Mouse (Mus musculus): ENCODE data around the gene Ppp4r1.
A peak's percentile ranks its signal among the peaks of the same experiment; 100 is the strongest.

Gene Ppp4r1

DNA sequence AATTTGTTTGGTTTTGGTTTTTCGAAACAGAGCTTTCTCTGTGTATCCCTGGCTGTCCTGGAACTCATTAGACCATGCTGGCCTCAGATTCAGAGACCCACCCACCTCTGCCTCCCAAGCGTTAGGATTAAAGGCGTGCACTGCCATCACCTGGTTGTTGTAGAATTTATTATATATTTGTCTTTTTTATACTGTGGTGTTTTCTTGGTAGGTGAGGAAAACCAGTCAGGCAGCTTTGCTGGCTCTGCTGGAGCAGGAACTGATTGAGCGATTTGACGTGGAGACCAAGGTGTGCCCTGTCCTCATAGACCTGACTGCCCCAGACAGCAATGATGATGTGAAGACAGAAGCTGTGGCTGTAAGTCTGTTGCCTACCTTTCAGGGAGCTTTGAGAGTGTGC lies 28.7 kb downstream of the Ppp4r1 start:
- no peak for DNase-seq

DNA sequence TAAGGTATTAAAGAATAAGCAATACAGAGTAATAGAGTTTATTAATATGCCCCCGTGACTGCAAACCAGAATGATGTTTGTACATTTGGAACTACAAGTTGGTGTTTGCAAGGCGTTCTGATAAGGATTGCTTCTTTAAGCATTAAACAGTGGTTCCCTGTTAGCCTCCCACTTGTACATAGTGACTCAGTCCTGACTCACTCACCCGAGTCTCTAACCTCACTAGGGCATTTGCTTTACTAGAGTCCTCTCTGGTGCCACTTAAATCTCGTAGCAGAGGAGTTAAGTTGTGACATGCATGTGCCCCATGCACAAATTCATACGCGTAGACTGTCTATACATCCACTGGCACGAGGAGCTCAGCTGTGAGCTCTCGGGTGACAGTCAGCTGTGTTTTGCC lies 31.4 kb downstream of the Ppp4r1 start:
- DNase-seq, result no peak

DNA sequence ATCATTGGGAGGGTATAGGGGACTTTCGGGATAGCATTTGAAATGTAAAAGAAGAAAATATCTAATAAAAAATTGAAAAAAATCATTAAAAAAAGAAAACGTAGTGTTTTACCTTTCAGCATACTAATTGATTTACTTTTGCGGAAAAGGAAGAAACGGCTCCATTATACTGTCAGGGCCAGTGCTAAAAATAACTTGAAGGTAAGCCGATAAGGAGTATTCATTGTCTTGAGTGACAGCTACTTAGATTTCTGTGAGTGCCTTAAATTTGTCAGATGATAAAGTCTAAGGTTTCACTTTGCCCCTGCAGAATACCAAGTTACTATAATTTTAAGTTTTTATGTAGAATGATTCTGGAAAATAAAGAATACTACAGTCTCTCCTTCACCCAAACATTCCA lies 37.8 kb downstream of the Ppp4r1 start:
- DNase-seq, result no peak

DNA sequence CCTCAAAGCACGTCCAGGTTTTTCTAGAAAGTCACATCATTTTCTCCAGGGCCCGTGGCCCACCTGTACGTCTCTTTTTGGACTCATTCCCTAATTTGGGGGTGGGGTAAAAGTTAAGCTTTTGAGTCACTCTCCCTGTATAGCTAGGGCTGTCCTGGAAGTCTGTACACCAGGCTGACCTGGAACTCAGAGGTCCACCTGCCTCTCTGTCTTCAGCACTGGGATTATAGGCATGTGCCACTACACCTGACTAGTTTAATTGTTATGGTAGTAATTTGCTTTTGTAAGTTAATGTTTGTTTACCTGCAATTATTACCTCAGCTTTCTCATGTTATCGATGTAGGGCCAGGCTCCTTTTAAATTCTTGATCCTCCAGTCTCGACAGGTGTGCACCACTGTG lies 40.0 kb downstream of the Ppp4r1 start:
- no peak for DNase-seq

DNA sequence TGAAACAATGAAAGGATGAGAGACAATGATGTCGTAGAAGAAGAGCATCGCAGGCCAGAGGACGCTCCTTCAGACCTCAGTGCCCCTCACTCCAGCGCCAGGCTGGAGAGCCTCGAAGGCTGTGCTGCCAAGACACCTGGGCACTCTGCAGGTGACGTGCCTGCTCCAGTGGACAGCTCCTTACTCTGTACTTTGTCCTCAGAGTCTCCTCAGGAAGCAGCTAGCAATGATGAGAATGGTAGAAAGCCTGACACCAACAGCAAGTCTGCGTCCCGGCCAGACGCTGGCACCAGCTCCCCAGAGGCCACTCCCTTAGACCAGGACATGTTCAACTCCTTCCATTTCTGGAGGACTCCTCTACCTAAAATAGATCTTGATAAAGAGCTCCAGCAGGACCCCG lies 41.9 kb downstream of the Ppp4r1 start:
- DNase-seq, result no peak

DNA sequence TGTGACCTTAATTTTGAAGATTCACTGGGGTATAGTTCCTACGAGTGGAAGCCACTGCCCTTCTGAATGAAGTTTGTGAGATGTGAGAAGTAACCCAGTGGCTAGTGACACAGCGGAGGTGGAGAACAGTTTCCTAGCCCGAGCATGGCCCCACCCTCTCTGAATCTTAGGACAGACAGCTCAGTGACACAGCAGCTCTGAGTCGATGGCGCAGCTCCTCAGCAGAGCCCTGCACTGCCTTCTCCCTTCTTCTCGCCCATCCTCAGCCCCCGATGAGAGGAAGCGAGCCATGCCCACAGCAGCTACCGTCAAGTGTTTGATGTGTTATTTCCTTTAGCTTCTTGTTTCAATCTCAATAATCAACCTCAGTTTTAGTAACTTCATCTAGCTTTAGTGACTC lies 43.9 kb downstream of the Ppp4r1 start:
- no peak for DNase-seq

DNA sequence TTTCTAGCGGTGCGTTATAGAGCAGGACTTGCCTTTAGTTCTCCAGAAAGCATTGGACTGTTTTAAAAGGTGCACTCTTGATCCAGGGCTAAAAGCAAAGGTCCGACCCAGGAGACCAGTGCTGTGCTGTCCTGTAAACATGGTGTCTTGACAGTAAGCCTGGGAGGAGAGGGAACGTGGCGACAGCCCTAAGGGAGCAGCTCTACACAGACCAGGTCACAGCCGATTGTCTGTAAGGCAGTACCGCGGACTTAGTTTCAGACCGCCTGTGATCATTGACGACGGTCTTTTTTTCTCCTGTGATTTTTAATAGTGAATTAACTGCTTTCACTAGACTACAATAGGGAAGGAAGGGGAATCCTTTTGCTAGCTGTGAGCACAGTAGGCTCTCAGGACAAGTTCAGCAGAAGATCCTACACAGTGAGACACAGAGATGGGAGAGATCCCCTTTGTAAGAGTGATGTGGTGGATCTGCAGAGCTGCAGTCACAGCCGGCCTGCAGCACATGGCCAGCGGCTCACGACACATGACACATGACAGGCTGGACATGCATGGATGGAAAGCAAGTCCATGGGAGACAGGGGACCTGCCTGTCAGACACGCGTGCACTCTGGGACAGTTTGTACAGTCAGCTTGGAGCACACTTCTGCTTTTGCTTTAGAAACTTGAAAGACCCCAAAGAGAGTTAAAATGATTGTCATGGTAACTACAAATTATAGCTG lies 44.9 kb downstream of the Ppp4r1 start:
- DNase-seq, result no peak

DNA sequence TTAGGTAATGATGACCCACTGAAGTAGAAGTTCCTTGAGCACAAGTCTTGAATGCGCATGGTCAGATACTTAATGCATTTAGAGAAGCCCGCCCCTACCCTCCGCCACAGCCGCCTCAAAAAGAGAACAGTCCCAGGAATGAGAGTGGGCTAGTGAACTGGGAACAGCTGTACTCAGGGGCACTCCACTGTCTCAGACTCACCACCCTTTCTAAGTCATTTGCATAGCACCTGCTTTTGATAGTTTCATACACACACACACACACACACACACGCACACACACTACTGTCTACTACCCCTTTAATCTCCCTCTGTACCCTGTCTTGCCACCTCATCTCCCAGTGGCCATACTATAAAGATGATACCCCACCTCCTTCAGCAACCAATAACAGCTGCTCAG lies 45.5 kb downstream of the Ppp4r1 start:
- no peak for DNase-seq

DNA sequence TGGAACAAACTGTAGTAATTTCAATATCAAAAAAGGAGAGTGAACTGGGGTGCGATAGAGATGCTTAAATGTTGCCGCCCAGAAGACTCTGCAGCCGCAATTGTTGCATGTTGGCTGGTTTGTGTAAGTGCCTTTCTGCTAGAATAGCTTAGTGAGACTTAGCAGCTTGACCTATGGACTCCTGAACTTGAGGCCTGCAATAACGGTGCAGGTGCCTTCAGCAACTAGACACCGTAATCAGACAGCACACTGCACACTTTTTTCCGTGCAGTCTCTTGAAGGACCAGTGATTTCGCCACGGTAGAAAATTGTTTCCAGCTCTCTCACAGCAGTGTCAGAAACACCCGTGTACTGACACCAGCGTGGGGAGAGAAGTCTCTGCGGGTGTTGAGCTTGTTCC lies 46.6 kb downstream of the Ppp4r1 start:
- no peak for DNase-seq

DNA sequence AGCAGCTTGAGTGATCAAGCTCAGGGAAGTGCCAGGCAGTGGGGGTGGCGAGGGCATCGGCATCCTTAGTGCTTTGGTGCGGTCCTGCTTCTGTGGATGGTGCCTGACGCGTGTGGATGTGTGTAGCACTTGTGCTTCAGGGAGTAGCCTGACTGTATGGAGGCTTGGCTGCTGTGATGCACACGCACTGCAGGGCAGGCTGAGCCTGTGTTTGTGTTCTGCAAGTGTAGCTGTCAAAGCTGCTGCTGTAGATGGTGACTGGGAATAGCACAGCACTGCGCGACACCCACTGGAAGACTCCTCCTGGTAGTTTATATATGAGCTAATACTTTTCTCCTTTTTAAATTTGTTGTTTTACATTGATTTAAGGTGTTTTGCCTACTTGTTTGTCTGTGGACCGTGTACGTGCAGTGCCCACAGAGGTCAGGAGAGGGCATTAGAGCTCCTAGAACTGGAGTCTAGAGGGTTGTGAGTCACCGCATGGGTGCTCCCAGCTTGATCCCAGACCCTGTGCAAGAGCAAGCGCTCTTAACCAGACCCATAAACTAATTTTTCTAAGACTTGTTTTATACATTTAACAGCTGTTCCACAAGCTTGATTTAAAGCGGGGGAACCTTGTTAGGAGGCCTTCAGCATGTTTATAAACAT lies 48.0 kb downstream of the Ppp4r1 start:
- no peak for DNase-seq

DNA sequence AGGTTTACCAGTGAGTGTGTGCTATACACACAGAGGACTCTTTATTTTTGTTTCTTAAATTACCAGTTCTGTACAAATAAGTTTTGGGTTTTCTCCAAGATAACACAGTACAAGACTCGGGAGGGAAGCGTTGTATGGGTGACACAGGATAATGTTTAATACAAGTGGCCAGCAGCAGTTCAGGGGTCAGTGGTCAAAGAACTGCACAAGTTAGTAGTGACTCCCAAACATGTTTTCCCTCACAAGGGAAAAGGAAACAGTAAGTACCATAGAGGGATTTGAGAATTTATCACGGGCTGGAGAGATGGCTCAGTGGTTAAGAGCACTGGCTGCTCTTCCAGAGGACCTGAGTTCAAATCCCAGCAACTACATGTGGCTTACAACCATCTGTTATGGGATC lies 51.5 kb downstream of the Ppp4r1 start:
- no peak for DNase-seq

DNA sequence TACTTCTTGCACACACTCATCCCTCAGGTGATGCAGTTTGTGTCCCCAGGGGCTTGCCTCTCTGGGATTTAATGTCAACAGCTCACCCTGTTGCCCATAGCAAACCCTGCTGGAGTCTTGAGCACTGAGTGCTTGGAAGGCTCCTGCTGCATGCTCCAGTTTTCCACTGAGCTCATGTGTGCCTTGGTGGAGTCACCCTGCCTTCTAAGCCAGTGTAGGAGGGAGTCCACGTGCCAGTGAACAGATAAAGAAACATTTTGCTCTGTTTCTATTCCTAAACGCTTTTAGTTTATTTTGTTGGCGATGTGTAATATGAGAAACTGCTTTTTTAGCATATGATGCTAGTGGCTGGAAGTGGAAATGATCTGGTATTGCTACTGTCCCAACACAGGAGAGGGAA lies 54.4 kb downstream of the Ppp4r1 start:
- no peak for DNase-seq

DNA sequence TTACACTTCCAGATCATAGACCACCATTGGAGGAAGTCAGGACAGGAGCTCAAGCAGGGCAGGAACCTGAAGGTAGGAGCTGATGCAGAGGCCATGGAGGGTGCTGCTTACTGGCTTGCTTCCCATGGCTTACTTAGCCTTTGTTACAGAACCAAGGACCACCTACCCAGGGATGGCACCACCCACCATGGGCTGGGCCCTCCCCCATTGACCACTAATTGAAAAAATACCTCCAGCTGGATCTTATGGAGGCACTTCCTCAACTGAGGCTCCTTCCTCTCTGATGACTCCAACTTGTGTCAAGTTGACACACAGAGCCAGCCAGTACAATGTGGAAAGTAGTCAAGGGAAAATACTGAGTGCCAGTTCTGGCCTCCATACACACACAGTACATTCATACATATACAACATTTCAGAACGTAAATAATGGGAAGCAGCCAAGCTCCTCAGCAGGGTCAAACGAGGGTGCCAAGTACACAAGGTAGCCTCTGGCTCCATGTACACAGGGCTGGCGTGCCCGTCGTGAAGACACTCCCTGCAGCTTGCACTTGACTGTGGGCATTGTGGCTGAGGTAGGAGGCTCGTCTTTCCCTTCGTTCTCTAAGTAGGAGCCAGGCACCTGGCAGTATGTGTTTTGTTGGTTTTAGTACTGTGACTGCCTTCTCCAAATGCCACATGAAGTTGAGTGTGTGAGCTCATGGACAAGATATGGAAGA lies 57.3 kb downstream of the Ppp4r1 start:
- no peak for DNase-seq

DNA sequence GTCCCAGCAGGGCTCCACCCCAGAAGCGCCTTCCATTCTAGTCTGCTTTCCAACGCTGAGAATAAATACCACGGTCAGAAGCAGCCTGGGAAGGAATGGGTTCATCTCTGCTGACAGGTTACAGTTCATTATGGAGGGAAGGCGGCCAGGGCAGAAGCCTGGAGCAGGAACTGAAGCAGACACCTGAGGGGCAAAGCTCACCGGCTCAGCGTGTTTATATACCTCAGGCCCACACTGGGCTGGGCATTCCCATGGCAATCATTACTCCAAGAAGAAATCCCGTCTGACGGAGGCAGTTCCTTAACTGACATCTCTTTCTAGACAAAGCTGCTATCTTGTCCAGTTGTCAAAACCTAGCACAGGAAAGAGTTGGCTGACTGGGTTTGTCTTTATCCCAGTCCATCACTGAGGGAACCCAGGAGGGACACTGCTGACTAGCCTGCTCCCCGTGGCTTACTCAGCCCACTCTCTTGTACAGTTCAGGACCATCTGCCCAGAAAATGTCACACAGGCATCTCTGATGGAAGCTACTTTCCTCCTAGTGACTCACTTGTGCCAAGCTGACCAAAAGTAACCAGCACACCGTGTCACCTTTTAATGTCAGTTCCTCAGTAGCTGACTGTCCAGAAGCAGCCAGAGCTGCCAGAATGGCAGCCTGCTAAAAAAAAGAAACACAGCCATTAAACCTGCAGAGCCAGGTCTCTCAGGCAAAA lies 60.5 kb downstream of the Ppp4r1 start:
- DNase-seq, result no peak

DNA sequence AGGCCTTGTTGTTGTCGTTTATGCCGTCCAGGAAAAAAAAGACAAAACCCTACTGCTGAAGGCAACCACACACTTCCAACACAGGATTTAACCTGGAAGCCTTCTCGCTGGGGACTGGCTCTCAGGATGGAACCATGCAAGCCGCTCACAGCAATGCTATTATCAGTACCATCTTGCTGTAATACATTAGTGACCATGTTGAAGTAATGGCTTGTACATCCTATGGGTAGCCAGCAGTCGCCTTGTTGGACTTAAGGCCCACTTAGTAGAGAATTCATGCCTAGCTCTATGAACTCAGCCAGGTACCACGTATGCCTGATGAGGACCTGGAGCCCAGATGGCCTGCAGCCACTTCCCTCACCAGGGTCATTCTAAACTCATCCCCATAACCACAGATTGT lies 63.0 kb downstream of the Ppp4r1 start:
- no peak for DNase-seq

DNA sequence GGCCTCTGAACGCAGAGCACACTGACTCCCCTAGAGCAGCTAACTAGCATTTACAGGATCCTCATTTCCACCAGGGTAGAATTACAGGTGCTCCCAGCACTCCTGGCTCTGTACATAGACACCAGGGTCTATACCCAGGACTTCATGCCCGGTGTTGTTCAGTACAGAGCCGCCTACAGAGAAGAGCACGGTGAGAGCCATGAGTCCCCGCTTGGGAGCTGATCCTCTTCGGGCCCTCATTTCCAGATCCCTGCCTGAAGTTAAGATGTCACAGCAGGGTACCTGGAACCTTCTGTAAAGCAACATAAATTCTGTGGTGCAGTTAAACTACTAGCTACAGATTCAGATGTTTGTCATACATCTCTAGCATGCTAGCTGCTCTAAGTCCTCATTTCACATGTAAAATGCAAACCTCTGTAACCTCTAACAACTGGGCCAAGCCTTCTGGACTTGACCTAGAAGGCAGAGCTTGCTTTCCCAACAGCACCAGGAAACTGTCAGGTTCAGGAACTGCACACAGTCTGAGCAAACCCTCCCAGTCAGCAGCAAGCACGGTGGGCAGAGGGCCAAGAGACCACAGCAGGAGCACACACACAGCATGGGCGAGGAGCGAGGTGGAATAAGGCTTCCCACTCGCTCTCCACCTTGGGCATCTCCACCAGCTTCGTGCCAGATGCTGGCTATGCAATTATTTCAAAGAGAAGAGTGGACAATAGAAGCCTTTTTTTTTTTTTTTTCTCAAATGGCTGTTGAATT lies 65.5 kb downstream of the Ppp4r1 start:
- peak; percentile 56 for DNase-seq

DNA sequence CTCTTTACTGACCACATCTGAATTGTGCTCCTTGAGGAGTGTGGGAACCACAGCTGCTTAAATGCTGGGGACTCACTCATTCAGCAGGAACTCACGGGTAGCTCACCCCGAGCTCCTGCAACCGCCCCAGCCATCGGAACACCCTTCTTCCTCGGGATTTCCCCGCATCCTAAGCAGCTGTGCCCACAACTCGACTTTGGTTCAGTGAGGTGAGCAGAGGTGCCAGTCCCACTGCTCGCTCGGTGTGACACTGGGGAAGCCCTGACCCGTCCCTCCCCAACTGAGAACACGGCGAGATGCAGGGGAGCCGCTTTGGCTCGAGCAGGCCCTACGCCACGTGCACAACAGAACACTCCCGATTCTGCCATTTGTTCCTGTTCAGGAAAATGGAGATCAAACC lies 68.1 kb downstream of the Ppp4r1 start:
- DNase-seq, result no peak

DNA sequence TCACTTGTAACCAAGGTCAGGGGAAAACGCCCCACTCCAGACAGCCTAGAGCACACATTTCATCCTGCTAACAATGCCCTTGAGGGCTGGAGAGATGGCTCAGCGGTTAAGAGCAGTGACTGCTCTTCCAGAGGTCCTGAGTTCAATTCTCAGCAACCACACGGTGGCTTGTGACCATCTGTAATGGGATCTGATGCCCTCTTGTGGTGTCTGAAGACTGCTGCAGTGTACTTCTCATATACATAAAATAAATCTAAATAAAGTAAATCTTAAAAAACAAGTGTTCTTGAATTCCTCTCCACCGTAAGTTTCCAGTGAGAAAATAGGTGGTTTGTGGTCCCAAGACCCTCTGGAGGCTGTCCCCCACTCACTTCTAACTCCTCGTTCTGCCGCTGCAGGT lies 69.4 kb downstream of the Ppp4r1 start:
- DNase-seq, result no peak

DNA sequence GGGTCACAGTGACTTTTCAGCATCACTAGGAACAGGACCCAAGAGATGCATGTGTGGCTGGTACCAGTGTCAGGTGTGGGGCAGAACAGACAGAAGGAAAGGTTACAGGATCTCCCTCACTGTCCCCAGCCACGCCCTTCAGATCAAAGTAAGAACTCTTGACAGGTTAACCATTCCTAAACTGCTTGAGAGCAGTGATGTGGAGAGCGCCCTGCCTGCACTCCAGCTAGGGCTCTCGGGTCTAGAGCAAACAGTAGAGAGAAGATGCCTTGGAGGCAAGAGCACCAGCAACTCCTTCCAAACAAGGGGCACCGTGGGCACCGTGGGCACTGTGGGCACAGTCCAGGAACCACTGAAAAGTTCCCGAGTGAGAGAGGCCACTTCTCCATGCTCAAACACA lies 71.0 kb downstream of the Ppp4r1 start:
- DNase-seq, result no peak

DNA sequence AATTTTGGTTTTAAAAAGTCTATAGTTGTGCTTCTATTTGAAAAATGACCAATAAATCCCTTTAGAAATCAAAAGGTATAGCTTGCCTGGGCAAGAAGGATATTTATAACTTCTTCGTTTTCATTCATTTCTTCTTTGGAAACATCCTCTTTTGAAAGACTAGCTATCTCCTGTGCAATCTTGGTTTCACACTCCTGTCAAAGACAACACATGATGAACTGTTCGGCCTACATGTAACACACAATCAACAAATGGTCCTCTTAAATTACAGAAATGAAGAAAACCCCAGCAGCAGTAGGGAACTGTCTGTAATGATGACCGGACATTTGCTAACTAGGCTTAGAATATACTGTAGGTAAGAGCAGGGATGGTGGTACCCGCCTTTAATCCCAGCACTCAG lies 71.6 kb downstream of the Ppp4r1 start:
- DNase-seq, result no peak

DNA sequence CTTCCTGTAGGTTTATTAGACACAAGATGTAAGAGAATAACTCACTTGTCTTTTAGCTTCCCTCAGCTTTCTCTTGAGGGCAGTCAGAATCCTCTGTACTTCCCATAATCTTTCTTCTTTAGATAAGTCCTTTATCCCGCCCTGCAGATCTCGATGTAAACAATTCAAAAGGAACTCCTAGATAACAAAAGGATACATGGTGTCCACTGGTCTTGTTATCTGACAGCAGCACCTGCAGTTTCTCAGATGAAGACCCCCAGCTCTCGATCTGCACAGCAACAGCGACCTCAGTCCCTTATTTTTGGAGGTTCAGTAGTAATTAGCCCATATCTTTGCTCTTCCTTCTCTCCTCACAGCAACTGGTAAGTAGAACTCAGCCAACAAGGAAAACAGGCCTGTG lies 75.2 kb downstream of the Ppp4r1 start:
- no peak for DNase-seq

DNA sequence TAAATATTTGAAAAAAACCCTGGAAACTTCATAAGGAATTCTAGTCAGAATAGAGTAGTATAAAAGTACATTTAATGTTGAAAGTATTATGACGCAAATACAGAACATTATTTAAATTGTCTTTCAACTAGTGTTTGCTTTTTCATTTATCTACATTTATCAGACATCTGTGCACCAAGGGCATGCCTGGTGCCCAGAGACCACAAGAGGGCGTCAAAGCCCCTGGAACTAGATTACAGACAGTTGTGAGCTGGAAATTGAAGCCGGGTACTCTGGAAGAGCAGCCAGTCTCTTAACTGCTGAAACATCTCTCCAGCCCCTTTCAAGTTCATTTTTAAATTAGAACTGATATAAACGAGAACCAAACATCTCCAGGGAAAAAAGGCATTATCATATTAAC lies 80.2 kb downstream of the Ppp4r1 start:
- DNase-seq, result no peak

DNA sequence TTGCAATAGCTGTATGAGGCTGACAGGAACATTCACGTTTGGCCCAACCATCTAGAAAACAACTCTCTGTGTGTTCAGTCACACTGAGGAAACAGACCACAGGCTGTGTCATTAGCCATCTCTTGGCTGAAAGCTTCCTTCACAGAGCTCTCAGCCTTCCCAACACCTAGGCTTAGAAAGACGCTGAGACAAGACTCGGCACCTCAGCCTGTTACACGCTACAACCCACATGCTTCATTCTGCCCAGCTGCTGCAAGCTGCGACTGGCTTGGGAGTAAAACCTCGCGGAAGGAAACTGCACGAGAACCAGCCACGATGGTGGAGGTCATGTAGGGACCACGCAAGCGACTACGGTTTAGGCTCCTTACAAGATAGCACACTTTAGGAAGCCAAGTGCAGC lies 81.5 kb downstream of the Ppp4r1 start:
- no peak for DNase-seq
